Mouse (Mus musculus) liver, adult (tissue): ENCODE results near the gene Gm20388.

Experiments used
- GATA4 ChIP-seq: IDR thresholded peaks from 2 replicates; pipeline ENCODE4 v1.6.1; 2014; ENCODE audit warnings: mild to moderate bottlenecking, low read length; ENCODE audit not compliant: insufficient replicate concordance

Gm20388 gene

DNA sequence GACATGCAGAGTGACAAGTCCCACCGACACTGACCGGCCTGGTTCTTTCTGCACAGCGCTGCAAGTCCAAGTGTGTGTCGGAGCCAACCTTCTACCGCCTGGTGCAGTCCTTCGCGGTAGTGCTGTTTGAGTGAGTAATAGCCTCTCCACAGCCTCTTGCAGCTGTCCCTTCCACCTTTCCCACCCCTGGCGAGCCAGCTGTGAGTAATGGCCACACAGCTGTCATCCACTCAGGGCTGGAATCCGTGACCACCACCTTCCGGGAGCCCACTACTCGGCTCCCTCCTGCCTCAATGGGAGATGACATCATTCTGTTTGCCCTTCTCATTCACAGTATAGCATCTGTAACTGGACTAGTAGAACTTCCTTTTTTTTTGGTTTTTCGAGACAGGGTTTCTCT is 239.4 kb downstream of the Gm20388 start:
- no peak for TF ChIP-seq GATA4

DNA sequence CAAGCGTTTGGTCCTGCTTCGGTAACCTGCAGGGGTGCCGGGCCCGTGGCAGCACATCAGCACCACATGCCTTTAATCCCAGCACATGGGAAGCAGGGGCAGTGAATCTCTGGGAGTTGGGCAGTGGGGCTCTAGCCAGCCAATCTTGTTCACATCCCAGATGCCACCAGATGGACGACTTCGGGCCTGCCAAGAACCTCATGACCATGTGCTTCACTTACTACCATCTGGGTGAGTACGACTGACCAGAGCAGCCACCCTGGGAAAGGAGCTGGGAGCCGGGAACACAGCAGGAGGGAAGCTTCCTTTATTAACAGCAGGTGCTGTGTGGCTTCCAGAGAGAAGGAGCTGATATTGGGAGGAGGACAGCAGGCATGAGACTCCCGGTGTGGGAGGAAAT is 240.5 kb downstream of the Gm20388 start:
- TF ChIP-seq GATA4 = no peak

DNA sequence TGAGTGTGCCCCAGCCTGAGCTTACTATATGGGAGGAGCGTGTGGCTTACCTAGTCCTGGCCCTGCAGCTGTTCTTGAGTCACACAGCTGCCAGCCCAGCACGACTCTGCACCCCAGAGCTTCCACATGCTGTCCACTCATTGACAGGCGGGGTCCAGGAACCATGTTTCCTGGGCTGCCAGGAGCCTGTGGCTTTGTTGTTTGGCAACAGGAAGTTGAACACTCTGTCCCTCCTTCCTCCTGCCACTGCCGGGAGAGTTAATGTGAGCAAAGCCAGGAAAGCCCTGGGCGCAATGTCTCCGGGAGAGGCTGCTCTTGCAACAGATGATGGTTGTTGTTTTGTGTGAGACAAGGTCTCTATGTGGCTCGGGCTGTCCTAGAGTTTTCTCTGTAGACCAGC is 242.0 kb downstream of the Gm20388 start:
- TF ChIP-seq GATA4 = no peak

DNA sequence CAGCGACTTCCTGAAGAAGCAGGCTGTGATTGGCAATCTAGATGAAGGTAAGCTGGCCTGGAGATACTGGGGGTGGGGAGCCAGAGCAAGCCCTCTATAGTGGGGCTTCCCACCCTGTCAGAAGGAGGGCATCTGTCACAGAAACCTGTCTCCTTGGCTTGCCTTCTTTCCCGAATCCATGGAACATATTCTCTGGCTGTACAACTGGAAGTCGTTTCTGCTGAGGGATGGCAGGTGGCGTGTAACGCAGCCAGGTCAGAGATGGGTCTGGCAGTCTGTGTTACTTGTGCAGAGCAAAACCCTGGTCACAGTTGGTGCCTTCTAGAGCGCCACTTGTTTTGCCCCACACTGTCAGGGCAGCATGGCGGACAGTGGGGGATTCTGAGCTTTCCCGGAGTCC is 249.7 kb downstream of the Gm20388 start:
- TF ChIP-seq GATA4 = no peak

DNA sequence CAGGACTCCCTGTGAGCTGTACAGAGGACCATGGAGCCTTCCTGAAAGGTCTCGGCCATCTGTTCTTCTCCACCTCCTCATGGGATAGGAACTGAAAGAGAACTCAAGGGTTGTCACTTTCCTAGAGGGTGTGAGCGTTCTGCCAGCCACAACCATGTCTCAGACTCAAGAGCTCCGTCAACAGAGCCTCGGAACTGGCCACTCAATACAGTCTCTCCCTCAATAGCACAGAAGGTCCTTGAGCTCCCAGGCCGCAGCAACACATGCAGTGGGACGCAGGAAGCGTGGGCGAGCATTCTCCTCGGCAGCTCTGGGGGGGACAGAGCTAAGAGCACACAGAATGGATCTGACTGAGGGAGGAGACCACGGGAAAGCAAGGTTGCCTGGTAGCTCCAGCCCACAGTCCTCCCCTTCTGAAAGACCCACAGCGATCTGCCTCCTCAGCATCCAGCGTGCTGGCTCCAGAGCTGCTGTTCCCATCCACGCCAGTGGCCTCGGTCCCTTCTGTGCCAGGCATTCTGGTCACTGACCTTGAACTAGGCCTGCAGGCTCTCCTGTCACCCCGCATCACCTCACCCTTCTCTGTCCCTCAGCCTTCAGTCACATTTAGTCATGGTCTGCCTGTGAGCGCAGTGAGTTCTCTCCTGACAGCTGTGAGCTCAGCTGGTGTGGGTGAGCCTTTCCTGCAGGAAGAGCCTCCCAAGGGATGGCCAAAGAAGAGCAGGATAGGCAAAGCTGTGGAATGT is 251.2 kb downstream of the Gm20388 start:
- no peak for TF ChIP-seq GATA4

DNA sequence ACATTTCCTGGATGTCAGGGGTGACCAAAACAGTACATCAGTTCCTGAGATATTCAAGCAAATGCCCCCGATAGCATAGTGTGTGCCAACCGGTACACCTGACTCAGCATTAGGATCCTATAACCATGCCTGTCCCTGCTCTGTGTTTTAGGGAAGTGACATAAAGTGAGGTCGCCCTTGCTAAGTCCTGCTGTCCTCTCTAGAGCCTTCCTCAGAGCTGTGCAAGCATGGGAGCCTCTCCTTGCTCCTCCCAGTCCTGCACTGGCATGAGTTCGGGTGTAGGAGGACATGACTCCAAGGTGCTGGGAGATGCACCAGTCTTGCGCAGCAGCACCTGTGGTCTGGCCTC is 251.7 kb downstream of the Gm20388 start:
- no peak for TF ChIP-seq GATA4

DNA sequence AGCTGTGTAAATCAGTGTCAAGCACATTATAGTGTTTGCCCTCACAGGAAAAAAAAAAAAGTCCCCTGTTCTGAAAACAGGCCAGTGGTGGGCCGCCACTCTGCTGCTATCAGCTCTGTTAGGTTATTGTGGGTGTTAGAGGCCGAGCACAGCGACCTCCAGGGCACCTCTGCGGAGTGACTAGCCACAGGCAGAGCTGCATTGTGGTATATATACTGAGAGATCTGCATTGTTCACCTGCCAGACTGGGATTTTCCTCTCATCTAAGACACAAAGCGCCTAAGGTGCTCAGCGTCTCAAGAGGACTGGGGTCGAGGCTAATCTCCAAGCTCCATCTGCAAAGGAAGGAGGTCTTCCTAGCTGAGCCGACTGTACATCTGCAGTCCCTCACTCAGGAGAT is 252.7 kb downstream of the Gm20388 start:
- TF ChIP-seq GATA4 = no peak

DNA sequence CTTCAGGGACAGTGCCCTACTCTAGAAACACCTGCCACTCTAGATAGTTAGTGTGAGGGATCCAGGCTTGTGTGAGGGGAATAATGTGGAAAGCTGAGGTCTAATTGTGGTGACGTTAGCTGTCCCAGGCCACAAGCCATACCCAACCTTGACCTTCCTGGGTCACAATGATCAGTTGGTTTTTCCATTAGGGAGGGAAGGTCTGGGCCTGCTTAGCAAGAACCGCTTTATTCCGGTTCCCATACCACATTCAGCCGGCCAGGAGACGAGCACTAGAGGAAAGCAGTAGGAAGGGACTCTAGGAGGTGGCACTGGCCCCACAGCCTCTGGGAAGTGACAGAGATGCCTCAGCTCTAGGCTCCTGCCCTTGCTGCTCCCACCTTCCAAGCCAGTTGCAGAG is 253.4 kb downstream of the Gm20388 start:
- no peak for TF ChIP-seq GATA4

DNA sequence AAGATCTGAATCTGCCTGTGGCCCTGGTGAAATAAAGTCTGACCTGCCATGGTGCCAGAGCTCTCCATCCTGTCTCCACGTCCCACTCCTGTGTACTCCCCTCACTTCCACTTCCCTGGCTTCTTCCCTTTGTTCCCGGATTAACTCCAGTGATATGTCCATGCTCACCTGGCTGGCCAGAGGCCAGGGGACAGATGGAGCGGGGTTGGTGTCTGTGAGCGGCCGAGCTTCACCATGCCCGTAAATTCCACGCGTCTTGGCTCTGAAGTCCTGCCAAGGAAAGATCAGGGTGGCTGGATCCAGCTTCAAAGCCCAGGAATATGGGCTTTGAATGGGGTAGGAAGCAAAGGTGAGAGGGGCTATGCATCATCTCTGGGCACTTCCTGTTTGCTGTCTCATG is 256.5 kb downstream of the Gm20388 start:
- no peak for TF ChIP-seq GATA4

DNA sequence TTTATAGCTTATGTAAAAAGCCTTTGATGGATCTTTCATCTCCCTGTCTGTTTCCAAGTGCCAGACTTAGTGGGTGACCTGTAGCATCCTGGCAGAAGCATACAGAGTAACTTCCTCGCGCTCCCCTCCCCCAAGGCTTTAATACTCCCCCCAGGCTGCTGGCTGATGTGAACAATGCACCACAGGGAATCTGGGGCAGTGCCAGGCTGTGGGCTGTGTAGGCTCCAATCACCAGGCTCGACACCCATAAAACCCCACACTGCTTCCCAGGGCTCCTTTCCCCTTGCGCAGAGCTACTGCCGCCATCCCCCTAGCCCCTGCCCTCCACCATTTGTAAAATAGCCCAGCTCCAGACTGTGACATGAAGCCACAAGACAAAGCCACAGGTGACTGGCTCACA is 257.2 kb downstream of the Gm20388 start:
- TF ChIP-seq GATA4 = no peak

DNA sequence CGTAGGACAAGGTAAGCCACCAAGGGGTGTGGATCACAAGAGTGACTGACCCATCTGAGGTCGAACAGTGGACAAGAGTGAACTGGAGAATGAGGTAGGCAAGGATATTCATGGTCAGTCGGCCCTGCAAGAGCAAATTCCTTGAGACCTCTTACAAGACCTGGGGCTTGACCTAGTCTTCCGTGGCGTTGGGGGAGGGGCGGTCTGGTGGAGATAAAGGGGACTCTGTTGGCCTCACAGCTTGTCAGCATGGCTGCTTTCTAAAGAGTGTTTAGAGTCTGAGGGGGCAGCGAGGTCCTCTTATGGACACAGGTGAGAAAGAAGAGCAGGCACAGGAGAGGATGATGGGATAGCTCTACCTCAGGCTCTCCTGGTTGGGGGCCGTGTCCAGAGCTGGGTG is 258.5 kb downstream of the Gm20388 start:
- TF ChIP-seq GATA4 = no peak

DNA sequence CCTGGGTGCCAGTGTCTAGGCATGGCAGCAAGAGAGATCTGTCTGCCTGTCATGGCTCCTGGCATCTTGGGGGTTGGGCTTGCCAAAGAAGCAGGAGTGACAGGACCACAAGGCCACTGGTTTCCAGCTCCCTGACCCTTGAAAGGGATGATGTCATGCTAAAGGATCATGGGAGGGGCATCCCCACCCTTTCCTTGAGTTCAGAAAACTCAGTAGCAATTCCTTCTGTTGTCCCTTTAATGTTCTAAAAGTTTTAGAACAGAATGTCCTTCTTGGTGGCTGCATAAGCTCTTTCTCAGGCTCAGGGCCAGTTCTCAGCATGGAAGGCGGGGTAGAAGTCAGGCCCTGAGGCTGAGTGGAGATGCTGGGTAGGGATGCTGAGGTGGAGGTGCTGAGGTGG is 262.6 kb downstream of the Gm20388 start:
- TF ChIP-seq GATA4 = no peak

DNA sequence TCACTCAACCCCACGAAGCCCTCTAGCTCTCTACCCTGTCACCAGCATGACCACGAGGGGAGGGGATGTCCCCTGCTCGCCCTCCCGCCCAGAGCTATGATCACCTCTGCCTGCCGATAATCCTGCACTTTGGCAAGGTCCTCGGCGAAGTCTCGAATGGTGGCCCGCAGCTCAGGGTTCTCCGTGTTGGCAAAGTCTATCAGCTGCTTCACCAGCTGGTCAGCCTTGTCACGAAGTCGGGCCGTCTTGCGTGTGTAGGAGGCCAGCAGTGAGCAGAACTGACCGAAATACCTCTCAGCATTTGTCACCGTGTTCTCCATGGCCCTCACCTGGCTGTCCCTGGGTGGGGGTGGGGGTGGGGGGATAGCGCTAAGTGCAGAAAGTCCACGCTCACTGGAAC is 264.0 kb downstream of the Gm20388 start:
- no peak for TF ChIP-seq GATA4

DNA sequence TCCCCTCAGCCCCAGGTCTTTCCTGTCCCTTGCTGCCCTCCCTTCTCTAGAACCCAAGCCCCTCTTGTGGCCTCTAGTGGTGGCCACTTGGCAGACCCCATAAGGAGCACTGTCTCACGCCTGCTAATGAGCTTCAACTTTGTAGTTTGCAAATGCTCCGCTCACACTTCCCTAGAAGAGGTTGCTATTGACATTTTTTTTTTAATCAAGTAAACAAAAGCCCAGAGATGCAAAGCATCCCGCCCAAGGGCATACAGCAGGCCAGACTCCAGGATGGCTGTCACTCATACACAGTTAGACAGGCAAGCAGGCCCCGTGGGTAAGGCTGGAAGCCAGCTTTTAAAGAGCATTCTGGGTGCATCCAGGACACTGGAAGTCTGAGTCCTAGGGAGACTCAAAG is 266.0 kb downstream of the Gm20388 start:
- no peak for TF ChIP-seq GATA4

DNA sequence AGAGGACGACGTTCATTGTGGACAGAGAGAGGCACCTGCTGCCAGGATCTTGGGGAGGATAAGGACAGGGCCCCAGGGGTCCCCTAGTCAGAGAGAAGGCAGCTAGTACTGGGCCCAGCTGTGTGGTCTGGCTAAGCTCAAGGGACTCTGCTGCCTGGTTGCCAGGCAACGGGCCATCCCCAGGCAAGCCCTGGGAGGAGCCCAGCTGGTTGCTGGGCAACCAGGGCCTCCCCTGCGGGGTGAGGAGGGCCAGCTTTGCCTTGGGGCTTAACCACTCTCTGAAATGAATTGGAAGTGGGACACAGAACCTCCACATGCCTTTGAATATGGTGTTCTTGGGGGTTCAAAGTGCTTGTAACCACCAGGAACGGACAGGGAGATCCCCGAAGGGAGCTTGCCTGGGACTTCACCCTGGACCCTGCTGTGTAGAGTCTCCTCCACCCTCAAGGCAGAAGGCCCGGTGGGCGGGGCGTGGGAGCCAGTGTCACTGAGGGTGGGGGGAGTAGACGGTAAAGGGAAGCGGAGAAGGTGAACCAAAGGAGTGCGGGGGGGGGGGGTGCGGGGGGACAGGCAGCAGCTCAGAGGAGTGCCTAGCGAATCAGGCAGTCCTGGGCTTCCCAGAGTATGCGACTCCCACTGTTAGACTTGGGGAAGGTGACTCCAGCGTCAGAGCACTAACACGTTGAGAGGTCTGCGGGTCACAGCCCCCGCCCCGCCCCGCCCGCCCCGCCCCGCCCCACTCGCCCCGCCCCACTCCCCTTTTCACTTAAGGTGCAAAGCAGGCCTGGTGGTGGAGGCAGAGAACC is 266.9 kb downstream of the Gm20388 start, which contains the start of gene Fam92b:
Gene Fam92b, minus strand, starts transcription at position 149 of the 806 bp plus-strand sequence.
- no peak for TF ChIP-seq GATA4

DNA sequence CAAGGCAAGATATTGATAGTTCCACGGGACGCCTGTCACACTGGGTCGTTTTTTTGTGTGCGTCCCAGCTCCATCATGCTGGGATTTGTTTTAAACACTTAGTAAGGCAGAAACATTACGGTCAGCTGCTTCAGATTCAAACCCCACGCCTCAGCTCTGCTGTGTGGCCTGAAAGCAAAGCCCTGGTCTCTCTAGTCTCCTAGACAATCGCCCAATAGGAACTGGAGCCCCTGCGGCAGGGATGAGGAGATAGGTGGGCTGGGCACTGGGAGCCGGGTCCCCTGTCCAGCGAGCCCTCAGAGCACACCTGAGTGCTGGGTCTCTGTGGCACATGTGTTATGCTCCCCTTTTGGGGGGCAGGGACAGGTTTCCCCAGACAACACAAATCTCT is 267.5 kb downstream of the Gm20388 start:
- TF ChIP-seq GATA4 = no peak

DNA sequence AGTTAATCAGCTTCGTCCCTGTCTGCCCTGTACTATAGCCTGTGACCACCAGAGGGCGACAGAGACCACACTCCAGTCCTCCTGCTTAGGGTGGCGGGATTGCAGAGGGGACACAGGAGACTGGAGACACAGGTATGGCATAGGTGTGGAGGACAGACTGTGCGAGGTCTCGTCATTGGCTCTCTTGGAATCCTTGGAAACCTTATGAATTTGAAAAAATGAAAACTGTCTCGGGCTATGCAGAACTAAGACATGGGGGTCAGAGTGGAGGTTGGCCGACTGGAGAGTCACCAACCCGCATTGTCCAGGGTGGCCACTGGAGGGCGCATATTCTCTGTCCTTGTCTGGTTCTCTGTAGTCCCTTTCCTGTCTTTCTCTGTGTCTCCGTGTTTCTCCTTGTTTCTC is 268.4 kb downstream of the Gm20388 start:
- TF ChIP-seq GATA4 = no peak

DNA sequence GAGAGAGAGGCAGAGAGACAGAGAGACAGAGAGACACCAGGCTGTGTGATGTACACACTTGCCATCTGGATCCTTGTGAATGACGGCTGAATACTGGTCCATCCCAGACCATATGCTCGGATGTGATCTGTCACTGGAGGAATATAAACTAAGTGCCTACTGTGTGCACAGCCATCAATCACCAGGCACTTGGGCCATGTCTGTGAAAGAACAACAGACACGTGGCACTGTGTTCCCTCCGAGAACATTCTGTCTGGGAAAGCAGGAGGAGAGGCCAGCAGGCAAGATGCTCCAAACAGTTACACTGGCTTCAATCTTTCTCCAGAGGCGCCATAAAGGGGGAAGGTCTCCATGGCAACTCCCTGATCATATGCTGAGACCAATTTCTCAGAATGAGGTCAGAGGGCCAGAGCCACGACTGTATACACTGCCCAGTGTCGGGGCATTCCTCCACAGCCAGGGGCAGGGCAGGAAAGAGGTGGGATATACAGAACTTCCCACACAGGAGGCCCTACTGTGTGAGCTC is 269.9 kb downstream of the Gm20388 start:
- TF ChIP-seq GATA4 = no peak
